25 mouse cellular contexts compared by ENCODE assay signal in genomic region chr7:72685803-72686202, GRCm38 (mm10).
DNase-seq lines count a peak whose midpoint lies in the region; ATAC-seq lines count a peak whose summit lies in the region.
"Had no signal": no experiment of that assay in that cellular context is flagged by ENCODE, and none has a peak within 500 bp of the region (broad histone marks: within the 10 kb centered on the region; RNA-seq: fewer than 3 reads in every experiment).

No protein-coding gene starts in this region.

- no peak overlapping the region for H3K27ac ChIP-seq in midbrain, embryonic 14.5 days (replicated peaks; ENCODE audit: low read depth, low read length)
- H3K27ac ChIP-seq in midbrain, embryonic 11.5 days (ENCODE audit: low read depth, low read length): no peak overlapping the region
- H3K27ac ChIP-seq in embryonic facial prominence, embryonic 10.5 days (replicated peaks): no peak overlapping the region
- H3K27ac ChIP-seq: heart, embryonic 10.5 days; layer of hippocampus, adult 2 months; liver, embryonic 15.5 days; midbrain, embryonic 15.5 days; neural tube, embryonic 13.5 days had no signal

- H3K4me3 ChIP-seq in midbrain, embryonic 14.5 days (replicated peaks; ENCODE audit: low read depth, low read length): no peak overlapping the region
- no peak overlapping the region for H3K4me3 ChIP-seq in midbrain, embryonic 11.5 days (ENCODE audit: low read depth, low read length)
- no peak overlapping the region for H3K4me3 ChIP-seq in embryonic facial prominence, embryonic 10.5 days
- H3K4me3 ChIP-seq: heart, embryonic 10.5 days; layer of hippocampus, adult 2 months; liver, embryonic 15.5 days; midbrain, embryonic 15.5 days; myocyte; neural tube, embryonic 13.5 days had no signal

- no peaks in the 10 kb centered on the region for H3K27me3 ChIP-seq in midbrain, embryonic 14.5 days (ENCODE audit: control insufficient read depth, insufficient read depth, low read length)
- no peaks in the 10 kb centered on the region for H3K27me3 ChIP-seq in midbrain, embryonic 11.5 days (ENCODE audit: control insufficient read depth, insufficient read depth, low read length)
- no peaks in the 10 kb centered on the region for H3K27me3 ChIP-seq in embryonic facial prominence, embryonic 10.5 days (replicated peaks; ENCODE audit: low read depth, poor library complexity, severe bottlenecking)
- H3K27me3 ChIP-seq: liver, embryonic 15.5 days; midbrain, embryonic 15.5 days; neural tube, embryonic 13.5 days had no signal

- 59% methylated on average over 2 of the region's 2 CpGs for WGBS in midbrain, embryonic 14.5 days
- 63% methylated on average over 2 of the region's 2 CpGs for WGBS in midbrain, embryonic 11.5 days
- 56% methylated on average over 2 of the region's 2 CpGs for WGBS in embryonic facial prominence, embryonic 10.5 days

- no peak overlapping the region for H3K4me2 ChIP-seq in midbrain, embryonic 14.5 days (ENCODE audit: low read length)
- H3K4me2 ChIP-seq in midbrain, embryonic 11.5 days: no peak overlapping the region
- H3K4me2 ChIP-seq: liver, embryonic 15.5 days; midbrain, embryonic 15.5 days; neural tube, embryonic 13.5 days had no signal

- no peaks in the 10 kb centered on the region for H3K9me3 ChIP-seq in midbrain, embryonic 14.5 days (ENCODE audit: control insufficient read depth, low read length)
- no peaks in the 10 kb centered on the region for H3K9me3 ChIP-seq in midbrain, embryonic 11.5 days (ENCODE audit: control insufficient read depth, low read length)
- H3K9me3 ChIP-seq in embryonic facial prominence, embryonic 10.5 days: no peaks in the 10 kb centered on the region
- H3K9me3 ChIP-seq: heart, embryonic 10.5 days; liver, embryonic 15.5 days; midbrain, embryonic 15.5 days; neural tube, embryonic 13.5 days had no signal

- DNase-seq in midbrain, embryonic 14.5 days: peak; percentile 17
- DNase-seq in midbrain, embryonic 11.5 days (ENCODE audit: low spot score, missing footprints): no peak
- DNase-seq in embryo, embryonic 10 days (ENCODE audit: low spot score): peak; percentile 26
- DNase-seq in embryonic facial prominence, embryonic 10.5 days (ENCODE audit: low spot score): peak; percentile 14
- DNase-seq in retina, embryonic 14.5 days (ENCODE audit: low spot score): peak; percentile 24
- DNase-seq in urinary bladder, postnatal 4 days (ENCODE audit: low spot score in 2 of 2): no peak
- DNase-seq in kidney, postnatal 10 days: no peak
- no peak for DNase-seq in ovary, postnatal 14 days (ENCODE audit: low spot score)
- DNase-seq: adrenal gland, postnatal 14 days; cerebellum, adult 9-10 months; heart, postnatal 4 days; kidney, adult 9 months; kidney, postnatal 25 days; layer of hippocampus, postnatal 36 days; thymus, adult 2 months; thymus, postnatal 4 days had no signal

- no peak for ATAC-seq in midbrain, embryonic 14.5 days (ENCODE audit: low FRiP score, low TSS enrichment)
- no peak for ATAC-seq in midbrain, embryonic 11.5 days (ENCODE audit: low FRiP score)
- ATAC-seq: forebrain, embryonic 14.5 days; hindbrain, embryonic 16.5 days; intestine, embryonic 16.5 days; midbrain, embryonic 15.5 days had no signal

- H3K36me3 ChIP-seq in midbrain, embryonic 14.5 days (ENCODE audit: control insufficient read depth, insufficient read depth, low read length): no peaks in the 10 kb centered on the region
- no peaks in the 10 kb centered on the region for H3K36me3 ChIP-seq in midbrain, embryonic 11.5 days (ENCODE audit: control insufficient read depth, insufficient read depth, low read length)
- no peaks in the 10 kb centered on the region for H3K36me3 ChIP-seq in embryonic facial prominence, embryonic 10.5 days (replicated peaks)
- H3K36me3 ChIP-seq: heart, embryonic 10.5 days; liver, embryonic 15.5 days; midbrain, embryonic 15.5 days; neural tube, embryonic 13.5 days had no signal

- H3K4me1 ChIP-seq in midbrain, embryonic 14.5 days (ENCODE audit: control insufficient read depth, insufficient read depth, low read length): 0 out of 2 replicates have a peak, but pooled peaks cover 4% of the 10 kb centered on the region
- H3K4me1 ChIP-seq in midbrain, embryonic 11.5 days (ENCODE audit: control insufficient read depth, insufficient read depth, low read length): no peaks in the 10 kb centered on the region
- peaks cover 10% of the 10 kb centered on the region for H3K4me1 ChIP-seq in embryonic facial prominence, embryonic 10.5 days
- H3K4me1 ChIP-seq: heart, embryonic 10.5 days; liver, embryonic 15.5 days; midbrain, embryonic 15.5 days had no signal

- no peak overlapping the region for H3K9ac ChIP-seq in midbrain, embryonic 14.5 days (replicated peaks; ENCODE audit: low read length)
- H3K9ac ChIP-seq in midbrain, embryonic 11.5 days (ENCODE audit: low read length): no peak overlapping the region
- H3K9ac ChIP-seq: liver, embryonic 15.5 days; midbrain, embryonic 15.5 days; neural tube, embryonic 13.5 days had no signal

Comparison
In these comparisons a context has a peak if more than half of its experiments do, and no peak if none do; other contexts are left out.
1. DNase-seq: peak in midbrain, embryonic 14.5 days (single experiment), embryo, embryonic 10 days (single experiment), embryonic facial prominence, embryonic 10.5 days (single experiment) and retina, embryonic 14.5 days (single experiment); none in midbrain, embryonic 11.5 days (single experiment), urinary bladder, postnatal 4 days (0 of 2), kidney, postnatal 10 days (single experiment) and ovary, postnatal 14 days (single experiment).